Mouse (Mus musculus) embryonic fibroblast, embryonic 13.5 days (primary cell): ENCODE data around the gene Hgfac.

ENCODE experiments used
- CTCF ChIP-seq: IDR thresholded peaks from 2 replicates; pipeline ENCODE4 v1.5.1; 2011; ENCODE audit warnings: mild to moderate bottlenecking, control low read depth, low read length, moderate library complexity, borderline replicate concordance; ENCODE audit not compliant: insufficient read depth
- POLR2A ChIP-seq: IDR thresholded peaks from 2 replicates; pipeline ENCODE4 v1.6.1; 2011; ENCODE audit warnings: low read depth, mild to moderate bottlenecking, control low read depth, low read length, moderate library complexity

DNA sequence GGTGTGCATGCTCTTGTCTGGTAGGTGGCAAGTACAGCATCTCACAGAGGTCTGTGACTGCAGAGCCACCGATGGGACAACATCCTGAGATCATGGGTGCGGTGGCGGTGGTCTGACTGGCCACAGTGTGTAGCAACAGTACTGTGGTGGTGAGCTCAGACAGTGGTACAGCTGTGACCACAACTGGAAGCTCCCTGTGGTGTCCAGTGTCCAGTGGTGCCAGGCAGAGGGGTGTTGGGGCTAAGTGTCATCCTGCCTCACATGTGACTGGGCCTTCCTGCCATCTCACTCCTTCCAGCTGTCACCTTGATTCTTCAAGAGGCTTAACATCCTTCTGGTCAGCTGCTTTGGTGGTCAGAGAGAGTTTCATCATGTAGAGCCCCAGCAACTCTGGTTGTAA, 13.3 kb downstream of the Hgfac start:
- TF ChIP-seq CTCF = no peak
- no peak for TF ChIP-seq POLR2A
